Comparison of ENCODE assay signal across 32 mouse cellular contexts in genomic region chr6:41025873-41026650, GRCm38 (mm10). TPM values are rescaled to one million over a fixed set of nuclear protein-coding genes. Genes with fewer than 3 reads are reported as not detected.
A peak's percentile ranks its signal among the peaks of the same experiment; 100 is the strongest.
DNase-seq lines count a peak whose midpoint lies in the region; ATAC-seq lines count a peak whose summit lies in the region.
"Had no signal": no experiment of that assay in that cellular context is flagged by ENCODE, and none has a peak within 500 bp of the region (broad histone marks: within the 10 kb centered on the region; RNA-seq: fewer than 3 reads in every experiment).

No protein-coding gene starts in this region.

- no peak overlapping the region for H3K9ac ChIP-seq in kidney, embryonic 15.5 days
- no peak overlapping the region for H3K9ac ChIP-seq in neural tube, embryonic 15.5 days (replicated peaks)
- H3K9ac ChIP-seq: hindbrain, embryonic 14.5 days; intestine, embryonic 15.5 days; liver, embryonic 15.5 days; lung, embryonic 15.5 days had no signal

- H3K4me3 ChIP-seq in kidney, embryonic 15.5 days (replicated peaks): no peak overlapping the region
- no peak overlapping the region for H3K4me3 ChIP-seq in neural tube, embryonic 15.5 days (replicated peaks)
- H3K4me3 ChIP-seq: intestine, embryonic 15.5 days; left cerebral cortex, adult 2 months; limb, embryonic 10.5 days; liver, embryonic 15.5 days; lung, embryonic 15.5 days; midbrain, embryonic 10.5 days had no signal

- no peak for DNase-seq in kidney, postnatal 36 days
- DNase-seq in 3T3-L1 (ENCODE audit: low read depth, low spot score): peak; percentile 59
- peak; percentile 72 for DNase-seq in Muller cell, postnatal 12 days (ENCODE audit: inconsistent ontology term)
- DNase-seq in gastrocnemius, adult 18-20 months (ENCODE audit: low spot score): no peak
- DNase-seq in left cerebral cortex, adult 9 months (ENCODE audit: low spot score in 2 of 2): no peak
- DNase-seq: adrenal gland, adult 2 months; cerebellum, adult 11-12 months; cerebellum, postnatal 14 days; gastrocnemius, postnatal 10 days; heart, adult 11 months; heart, postnatal 36 days; kidney, postnatal 25 days; liver; lung, postnatal 4 days; thymus, adult 2 months; thymus, postnatal 4 days had no signal

- H3K36me3 ChIP-seq in kidney, embryonic 15.5 days: no peaks in the 10 kb centered on the region
- H3K36me3 ChIP-seq in neural tube, embryonic 15.5 days: no peaks in the 10 kb centered on the region
- H3K36me3 ChIP-seq: intestine, embryonic 15.5 days; limb, embryonic 10.5 days; liver, embryonic 15.5 days; lung, embryonic 15.5 days; midbrain, embryonic 10.5 days had no signal

- H3K27me3 ChIP-seq in kidney, embryonic 15.5 days: no peaks in the 10 kb centered on the region
- no peaks in the 10 kb centered on the region for H3K27me3 ChIP-seq in neural tube, embryonic 15.5 days (replicated peaks)
- H3K27me3 ChIP-seq: intestine, embryonic 15.5 days; liver, embryonic 15.5 days; lung, embryonic 15.5 days had no signal

- ATAC-seq in kidney, embryonic 15.5 days (replicated peaks; ENCODE audit: low FRiP score): peak; percentile 86
- ATAC-seq in granulocyte monocyte progenitor cell, adult 5-6 weeks (replicated peaks; ENCODE audit: poor library complexity, severe bottlenecking): 0 out of 2 replicates have a peak, but pooled peaks have one; percentile 8
- no peak for ATAC-seq in neural tube, embryonic 15.5 days (ENCODE audit: low FRiP score)
- ATAC-seq: forebrain, embryonic 14.5 days; intestine, embryonic 15.5 days; midbrain, embryonic 16.5 days had no signal

- no peak overlapping the region for H3K4me2 ChIP-seq in kidney, embryonic 15.5 days
- H3K4me2 ChIP-seq in neural tube, embryonic 15.5 days: no peak overlapping the region
- H3K4me2 ChIP-seq: hindbrain, embryonic 14.5 days; intestine, embryonic 15.5 days; liver, embryonic 15.5 days; lung, embryonic 15.5 days had no signal

- H3K4me1 ChIP-seq in kidney, embryonic 15.5 days: peaks cover 13% of the 10 kb centered on the region
- no peaks in the 10 kb centered on the region for H3K4me1 ChIP-seq in neural tube, embryonic 15.5 days
- H3K4me1 ChIP-seq: intestine, embryonic 15.5 days; limb, embryonic 10.5 days; liver, embryonic 15.5 days; lung, embryonic 15.5 days had no signal

- WGBS in kidney, embryonic 15.5 days: 42% methylated on average over 2 of the region's 2 CpGs
- WGBS in neural tube, embryonic 15.5 days: 68% methylated on average over 2 of the region's 2 CpGs

- peak overlapping the region; percentile 70 for H3K27ac ChIP-seq in kidney, embryonic 15.5 days
- H3K27ac ChIP-seq in neural tube, embryonic 15.5 days (replicated peaks): no peak overlapping the region
- H3K27ac ChIP-seq: hindbrain, embryonic 14.5 days; intestine, embryonic 15.5 days; left cerebral cortex, adult 2 months; limb, embryonic 10.5 days; liver, embryonic 15.5 days; lung, embryonic 15.5 days; midbrain, embryonic 10.5 days had no signal

- no peaks in the 10 kb centered on the region for H3K9me3 ChIP-seq in kidney, embryonic 15.5 days (replicated peaks)
- H3K9me3 ChIP-seq in neural tube, embryonic 15.5 days (replicated peaks): no peaks in the 10 kb centered on the region
- H3K9me3 ChIP-seq: intestine, embryonic 15.5 days; limb, embryonic 10.5 days; liver, embryonic 15.5 days; lung, embryonic 15.5 days; midbrain, embryonic 10.5 days had no signal

RNA-seq across cellular contexts. Expression of gene 2210010C04Rik, which starts 9.2 kb away (rescaled TPM):
- polyA plus RNA-seq in kidney, embryonic 15.5 days (2015; fragmentation: Nextera tagmentation; extraction: Ambion mirVana): not detected in 2 replicates
- 0.54 TPM in 1 of 2 replicates, not detected in the other for total RNA-seq in granulocyte monocyte progenitor cell, adult 5-6 weeks (2014; fragmentation: Nextera tagmentation)
- not detected in 2 replicates for total RNA-seq in granulocyte monocyte progenitor cell, adult 5-6 weeks (2017)
- not detected in 2 replicates for polyA plus RNA-seq in neural tube, embryonic 15.5 days (2015; fragmentation: Nextera tagmentation; extraction: Ambion mirVana)
- total RNA-seq in gastrocnemius, adult 18-20 months (2021): not detected
- total RNA-seq: adrenal gland, adult 2 months; gastrocnemius, postnatal 10 days; heart, postnatal 36 days; left cerebral cortex, adult 2 months had no signal
- polyA plus RNA-seq: embryonic facial prominence, embryonic 11.5 days; forebrain, embryonic 14.5 days; heart, embryonic 14.5 days; hindbrain, embryonic 14.5 days; limb, embryonic 10.5 days; liver, embryonic 15.5 days; lung, embryonic 15.5 days; midbrain, embryonic 10.5 days; midbrain, embryonic 16.5 days; neural tube, embryonic 14.5 days had no signal

RNA-seq across cellular contexts. Expression of gene Gm2663, which starts 26.8 kb away (rescaled TPM):
- not detected in 2 replicates for polyA plus RNA-seq in kidney, embryonic 15.5 days (2015; fragmentation: Nextera tagmentation; extraction: Ambion mirVana)
- total RNA-seq in granulocyte monocyte progenitor cell, adult 5-6 weeks (2014; fragmentation: Nextera tagmentation): not detected in 2 replicates
- total RNA-seq in granulocyte monocyte progenitor cell, adult 5-6 weeks (2017): not detected in 2 replicates
- not detected in 2 replicates for polyA plus RNA-seq in neural tube, embryonic 15.5 days (2015; fragmentation: Nextera tagmentation; extraction: Ambion mirVana)
- not detected for total RNA-seq in gastrocnemius, adult 18-20 months (2021)
- total RNA-seq: adrenal gland, adult 2 months; gastrocnemius, postnatal 10 days; heart, postnatal 36 days; left cerebral cortex, adult 2 months had no signal
- polyA plus RNA-seq: adrenal gland, adult 2 months; embryonic facial prominence, embryonic 11.5 days; forebrain, embryonic 14.5 days; hindbrain, embryonic 14.5 days; limb, embryonic 10.5 days; liver, embryonic 15.5 days; lung, embryonic 15.5 days; midbrain, embryonic 10.5 days; midbrain, embryonic 16.5 days; neural tube, embryonic 14.5 days; small intestine, adult 2 months; thymus, adult 2 months had no signal

Comparison
In these comparisons a context has a peak if more than half of its experiments do, and no peak if none do; other contexts are left out.
1. DNase-seq: peak in 3T3-L1 (single experiment) and Muller cell, postnatal 12 days (single experiment); none in kidney, postnatal 36 days (0 of 2), gastrocnemius, adult 18-20 months (single experiment) and left cerebral cortex, adult 9 months (0 of 2).